Mouse (Mus musculus): ENCODE measurements around the gene Olfr544. TPM values are rescaled to one million over a fixed set of nuclear protein-coding genes. Genes with fewer than 3 reads are reported as not detected.

The Olfr544 gene
- polyA plus RNA-seq, 1 experiment from 2014 or later = 0.12 TPM

- H3K4me3 ChIP-seq (ENCODE audit: low read depth, low read length) = no peak overlapping the region
- WGBS = 96% methylated on average over 4 of the region's 4 CpGs
These were observed 7.3 kb downstream of the Olfr544 start for GRCm38 (mm10) chr7:102480821-102481220.

GRCm38 (mm10) chr7:102479368-102480078 is 8.6 kb downstream of the Olfr544 start:
- WGBS = 68% methylated on average over 5 of the region's 5 CpGs
- H3K27ac ChIP-seq (ENCODE audit: low read depth, low read length) = no peak overlapping the region
- no peak for ATAC-seq (ENCODE audit: low read depth)
- H3K4me2 ChIP-seq (ENCODE audit: low read depth, low read length) = no peak overlapping the region
- H3K4me1 ChIP-seq (ENCODE audit: control insufficient read depth, insufficient read depth, low read length) = no peaks in the 10 kb centered on the region
- no peak overlapping the region for H3K4me3 ChIP-seq (ENCODE audit: low read depth, low read length)
- H3K36me3 ChIP-seq (ENCODE audit: control insufficient read depth, insufficient read depth, low read length) = no peaks in the 10 kb centered on the region
- H3K9ac ChIP-seq (replicated peaks; ENCODE audit: low read depth, low read length) = no peak overlapping the region
- no peaks in the 10 kb centered on the region for H3K27me3 ChIP-seq (ENCODE audit: control insufficient read depth, insufficient read depth, low read length)
- no peaks in the 10 kb centered on the region for H3K9me3 ChIP-seq (ENCODE audit: control insufficient read depth, low read length)

More at GRCm38 (mm10) chr7:102480821-102481220, 7.3 kb downstream of the Olfr544 start:
- Histone ChIP-seq H3K4me1 (ENCODE audit: control insufficient read depth, insufficient read depth, low read length) (no peaks in the 10 kb centered on the region), H3K36me3 (ENCODE audit: control insufficient read depth, insufficient read depth, low read length) (no peaks in the 10 kb centered on the region), H3K27ac (ENCODE audit: low read depth, low read length) (no peak overlapping the region), H3K9me3 (ENCODE audit: control insufficient read depth, low read length) (no peaks in the 10 kb centered on the region), H3K4me2 (ENCODE audit: low read depth, low read length) (no peak overlapping the region), H3K27me3 (ENCODE audit: control insufficient read depth, insufficient read depth, low read length) (no peaks in the 10 kb centered on the region), H3K9ac (replicated peaks; ENCODE audit: low read depth, low read length) (no peak overlapping the region)
- ATAC-seq (ENCODE audit: low read depth) = no peak

GRCm38 (mm10) chr7:102478926-102479325 is 9.2 kb downstream of the Olfr544 start:
- Histone ChIP-seq H3K27ac (ENCODE audit: low read depth, low read length) (no peak overlapping the region), H3K4me3 (ENCODE audit: low read depth, low read length) (no peak overlapping the region), H3K36me3 (ENCODE audit: control insufficient read depth, insufficient read depth, low read length) (no peaks in the 10 kb centered on the region), H3K4me2 (ENCODE audit: low read depth, low read length) (no peak overlapping the region), H3K9ac (replicated peaks; ENCODE audit: low read depth, low read length) (no peak overlapping the region), H3K4me1 (ENCODE audit: control insufficient read depth, insufficient read depth, low read length) (no peaks in the 10 kb centered on the region), H3K27me3 (ENCODE audit: control insufficient read depth, insufficient read depth, low read length) (no peaks in the 10 kb centered on the region), H3K9me3 (ENCODE audit: control insufficient read depth, low read length) (no peaks in the 10 kb centered on the region)
- no peak for ATAC-seq (ENCODE audit: low read depth)
- 77% methylated on average over 3 of the region's 3 CpGs for WGBS

GRCm38 (mm10) chr7:102478425-102478824 is 9.7 kb downstream of the Olfr544 start:
- no peak overlapping the region for H3K4me3 ChIP-seq (ENCODE audit: low read depth, low read length)
- 89% methylated on average over 4 of the region's 4 CpGs for WGBS
- H3K27me3 ChIP-seq (ENCODE audit: control insufficient read depth, insufficient read depth, low read length) = no peaks in the 10 kb centered on the region
- H3K27ac ChIP-seq (ENCODE audit: low read depth, low read length) = no peak overlapping the region
- no peak overlapping the region for H3K4me2 ChIP-seq (ENCODE audit: low read depth, low read length)
- ATAC-seq (ENCODE audit: low read depth) = no peak
- no peaks in the 10 kb centered on the region for H3K36me3 ChIP-seq (ENCODE audit: control insufficient read depth, insufficient read depth, low read length)
- H3K9me3 ChIP-seq (ENCODE audit: control insufficient read depth, low read length) = no peaks in the 10 kb centered on the region
- H3K4me1 ChIP-seq (ENCODE audit: control insufficient read depth, insufficient read depth, low read length) = no peaks in the 10 kb centered on the region
- no peak overlapping the region for H3K9ac ChIP-seq (replicated peaks; ENCODE audit: low read depth, low read length)

- Histone ChIP-seq H3K9ac (replicated peaks; ENCODE audit: low read depth, low read length) (no peak overlapping the region), H3K36me3 (ENCODE audit: control insufficient read depth, insufficient read depth, low read length) (no peaks in the 10 kb centered on the region), H3K9me3 (ENCODE audit: control insufficient read depth, low read length) (no peaks in the 10 kb centered on the region), H3K4me2 (ENCODE audit: low read depth, low read length) (no peak overlapping the region), H3K4me3 (ENCODE audit: low read depth, low read length) (no peak overlapping the region), H3K27me3 (ENCODE audit: control insufficient read depth, insufficient read depth, low read length) (no peaks in the 10 kb centered on the region), H3K27ac (ENCODE audit: low read depth, low read length) (no peak overlapping the region), H3K4me1 (ENCODE audit: control insufficient read depth, insufficient read depth, low read length) (no peaks in the 10 kb centered on the region)
- WGBS = 80% methylated on average over 11 of the region's 11 CpGs
- no peak for ATAC-seq (ENCODE audit: low read depth)
These were observed 10.7 kb downstream of the Olfr544 start for GRCm38 (mm10) chr7:102477377-102477776.

GRCm38 (mm10) chr7:102476601-102477000 is 11.5 kb downstream of the Olfr544 start:
- no peak overlapping the region for H3K27ac ChIP-seq (ENCODE audit: low read depth, low read length)
- H3K4me3 ChIP-seq (ENCODE audit: low read depth, low read length) = no peak overlapping the region
- no peak overlapping the region for H3K4me2 ChIP-seq (ENCODE audit: low read depth, low read length)
- ATAC-seq (ENCODE audit: low read depth) = no peak
- 99% methylated on average over 5 of the region's 5 CpGs for WGBS
- H3K4me1 ChIP-seq (ENCODE audit: control insufficient read depth, insufficient read depth, low read length) = no peaks in the 10 kb centered on the region
- H3K36me3 ChIP-seq (ENCODE audit: control insufficient read depth, insufficient read depth, low read length) = no peaks in the 10 kb centered on the region
- H3K27me3 ChIP-seq (ENCODE audit: control insufficient read depth, insufficient read depth, low read length) = no peaks in the 10 kb centered on the region
- no peaks in the 10 kb centered on the region for H3K9me3 ChIP-seq (ENCODE audit: control insufficient read depth, low read length)
- no peak overlapping the region for H3K9ac ChIP-seq (replicated peaks; ENCODE audit: low read depth, low read length)

GRCm38 (mm10) chr7:102472675-102473074 is 15.4 kb downstream of the Olfr544 start:
- H3K4me2 ChIP-seq (ENCODE audit: low read depth, low read length) = no peak overlapping the region
- no peak overlapping the region for H3K4me3 ChIP-seq (ENCODE audit: low read depth, low read length)
- H3K9me3 ChIP-seq (ENCODE audit: control insufficient read depth, low read length) = no peaks in the 10 kb centered on the region
- no peak overlapping the region for H3K9ac ChIP-seq (replicated peaks; ENCODE audit: low read depth, low read length)
- no peak for ATAC-seq (ENCODE audit: low read depth)
- 70% methylated on average over 5 of the region's 5 CpGs for WGBS
- H3K36me3 ChIP-seq (ENCODE audit: control insufficient read depth, insufficient read depth, low read length) = peaks cover 8% of the 10 kb centered on the region
- no peaks in the 10 kb centered on the region for H3K27me3 ChIP-seq (ENCODE audit: control insufficient read depth, insufficient read depth, low read length)
- H3K4me1 ChIP-seq (ENCODE audit: control insufficient read depth, insufficient read depth, low read length) = no peaks in the 10 kb centered on the region
- no peak overlapping the region for H3K27ac ChIP-seq (ENCODE audit: low read depth, low read length)

GRCm38 (mm10) chr7:102467566-102467965 is 20.5 kb downstream of the Olfr544 start:
- Histone ChIP-seq H3K4me2 (ENCODE audit: low read depth, low read length) (no peak overlapping the region), H3K9me3 (ENCODE audit: control insufficient read depth, low read length) (no peaks in the 10 kb centered on the region), H3K36me3 (ENCODE audit: control insufficient read depth, insufficient read depth, low read length) (peaks cover 39% of the 10 kb centered on the region), H3K27me3 (ENCODE audit: control insufficient read depth, insufficient read depth, low read length) (no peaks in the 10 kb centered on the region), H3K4me1 (ENCODE audit: control insufficient read depth, insufficient read depth, low read length) (no peaks in the 10 kb centered on the region), H3K9ac (replicated peaks; ENCODE audit: low read depth, low read length) (no peak overlapping the region), H3K4me3 (ENCODE audit: low read depth, low read length) (no peak overlapping the region), H3K27ac (ENCODE audit: low read depth, low read length) (no peak overlapping the region)
- WGBS = 91% methylated on average over 8 of the region's 8 CpGs
- ATAC-seq (ENCODE audit: low read depth) = no peak

- Histone ChIP-seq H3K9ac (replicated peaks; ENCODE audit: low read depth, low read length) (no peak overlapping the region), H3K4me3 (ENCODE audit: low read depth, low read length) (no peak overlapping the region), H3K4me2 (ENCODE audit: low read depth, low read length) (no peak overlapping the region), H3K27me3 (ENCODE audit: control insufficient read depth, insufficient read depth, low read length) (no peaks in the 10 kb centered on the region), H3K36me3 (ENCODE audit: control insufficient read depth, insufficient read depth, low read length) (peaks cover 39% of the 10 kb centered on the region), H3K27ac (ENCODE audit: low read depth, low read length) (no peak overlapping the region), H3K4me1 (ENCODE audit: control insufficient read depth, insufficient read depth, low read length) (no peaks in the 10 kb centered on the region), H3K9me3 (ENCODE audit: control insufficient read depth, low read length) (no peaks in the 10 kb centered on the region)
- ATAC-seq (ENCODE audit: low read depth) = no peak
- 88% methylated on average over 5 of the region's 5 CpGs for WGBS
These were observed 29.3 kb downstream of the Olfr544 start for GRCm38 (mm10) chr7:102458618-102459380.
